Mouse (Mus musculus) olfactory bulb, adult 2 months (tissue): ENCODE results near the gene Olfr352.

Experiments used
- CTCF ChIP-seq: fragments of 200-500 bp; IDR thresholded peaks from 2 replicates; pipeline ENCODE4 v1.5.1; 2012; ENCODE audit warnings: low read depth, mild to moderate bottlenecking, low read length, moderate library complexity; ENCODE audit not compliant: insufficient read depth
- POLR2A ChIP-seq: fragments of 200-500 bp; IDR thresholded peaks from 2 replicates; pipeline ENCODE4 v1.6.1; 2012; ENCODE audit warnings: mild to moderate bottlenecking, low read depth, low read length, moderate library complexity; ENCODE audit not compliant: insufficient read depth

DNA sequence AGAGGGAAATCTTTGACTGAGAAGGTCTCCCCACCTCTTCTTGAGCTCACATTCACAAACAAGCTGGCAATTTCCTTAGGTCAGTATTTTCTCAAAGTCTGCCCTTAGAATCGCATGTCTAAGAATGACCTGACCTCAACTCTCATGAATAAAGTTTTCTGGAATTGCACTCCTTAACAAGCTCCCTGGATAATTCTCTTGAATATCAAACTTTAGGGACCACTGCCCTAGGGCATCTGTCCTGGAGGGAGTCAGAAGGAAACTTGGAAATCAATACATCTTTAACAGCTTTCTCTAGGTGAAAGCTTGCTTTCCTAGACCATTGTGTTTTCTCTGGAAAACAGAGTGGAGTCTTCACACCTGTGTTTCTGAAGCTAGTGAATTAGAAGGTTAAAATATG is 22.2 kb upstream of the Olfr352 start, which contains the start of gene Olfr350:
- TF ChIP-seq POLR2A (no peak), CTCF (no peak)
